Mouse (Mus musculus): ENCODE measurements around the gene Sertad4. TPM values are rescaled to one million over a fixed set of nuclear protein-coding genes. Genes with fewer than 3 reads are reported as not detected.

Gene Sertad4
- polyA plus RNA-seq, 1 experiment from 2014 or later = 27.8 TPM

- H3K27me3 ChIP-seq = no peaks in the 10 kb centered on the region
- ATAC-seq (ENCODE audit: low read depth) = no peak
Measured at GRCm38 (mm10) chr1:192825746-192826145, 29.8 kb downstream of the Sertad4 start.

DNA sequence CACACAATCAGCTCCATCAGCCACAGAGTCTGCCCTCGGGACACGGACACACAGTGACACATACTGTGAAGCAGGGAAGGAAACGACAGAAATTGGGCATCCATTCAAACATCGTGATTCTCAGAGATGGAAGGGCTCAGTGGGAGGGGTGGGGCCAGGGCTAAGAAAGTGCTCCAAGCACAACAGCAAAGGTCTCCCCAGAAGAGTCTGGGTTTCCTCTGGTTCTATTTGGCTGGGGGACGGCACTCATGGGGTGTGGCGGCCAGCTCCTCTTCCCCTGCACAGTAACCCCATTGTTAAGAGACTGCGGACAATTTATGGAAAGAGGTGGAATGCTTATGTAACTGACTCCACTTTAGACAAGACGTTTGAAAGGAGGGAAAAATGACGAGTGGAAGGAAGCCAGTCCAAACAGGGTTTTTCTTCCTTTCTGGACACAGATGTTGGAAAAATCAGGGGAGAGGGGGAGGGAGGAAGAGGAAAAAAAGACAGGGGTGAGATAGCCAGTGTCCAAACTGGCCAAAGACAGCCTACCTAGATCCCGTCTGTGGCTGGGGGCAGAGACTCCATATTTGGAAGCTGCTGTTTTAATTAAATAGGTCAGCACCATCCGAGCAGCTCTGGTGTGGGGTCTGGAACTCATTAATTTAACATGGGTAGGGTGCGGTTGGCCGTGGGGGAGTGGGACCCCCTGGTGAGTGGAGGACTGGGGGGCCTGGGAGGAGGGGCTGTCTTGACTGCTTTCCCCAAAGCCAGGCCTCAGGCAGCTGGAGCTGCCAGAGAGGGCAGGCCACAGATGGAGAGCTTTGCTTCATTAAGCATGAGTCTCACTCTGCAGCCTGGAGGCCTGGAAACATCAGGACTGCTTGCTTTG is 32.7 kb downstream of the Sertad4 start:
- WGBS = 20% methylated on average over 13 of the region's 13 CpGs
- peaks cover 19% of the 10 kb centered on the region for H3K4me1 ChIP-seq (replicated peaks)
- H3K4me3 ChIP-seq = no peak overlapping the region
- peak; percentile 82 for ATAC-seq (ENCODE audit: low read depth)
- H3K4me2 ChIP-seq = no peak overlapping the region
- no peaks in the 10 kb centered on the region for H3K27me3 ChIP-seq
- no peak overlapping the region for H3K9ac ChIP-seq
- no peaks in the 10 kb centered on the region; the same call in 1 of the 2 replicates for H3K9me3 ChIP-seq
- H3K27ac ChIP-seq (replicated peaks) = peak overlapping the region; percentile 86
- H3K36me3 ChIP-seq = no peaks in the 10 kb centered on the region

More at GRCm38 (mm10) chr1:192825746-192826145, 29.8 kb downstream of the Sertad4 start:
- Histone ChIP-seq H3K4me1 (replicated peaks) (peaks cover 27% of the 10 kb centered on the region), H3K27ac (replicated peaks) (no peak overlapping the region), H3K4me2 (no peak overlapping the region), H3K4me3 (no peak overlapping the region), H3K36me3 (no peaks in the 10 kb centered on the region), H3K9me3 (no peaks in the 10 kb centered on the region; the same call in 1 of the 2 replicates), H3K9ac (no peak overlapping the region)
- 25% methylated on average over 9 of the region's 9 CpGs for WGBS

DNA sequence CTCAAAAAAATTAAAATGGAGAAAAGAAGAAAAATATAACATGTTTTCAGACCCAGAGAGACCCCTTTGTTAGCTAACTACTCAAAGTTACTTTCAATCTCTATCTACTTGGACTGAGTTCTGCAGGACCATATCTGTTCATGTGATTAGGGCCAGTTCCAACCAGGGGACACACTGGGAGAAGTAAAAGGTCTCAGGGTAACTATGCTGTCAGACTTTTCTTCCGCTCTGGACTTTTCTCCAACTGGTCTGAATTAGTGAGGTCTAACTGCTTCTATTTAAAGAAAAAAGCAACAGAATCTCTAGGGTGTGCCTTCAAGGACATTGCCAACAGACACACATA is 33.3 kb downstream of the Sertad4 start:
- Histone ChIP-seq H3K27me3 (no peaks in the 10 kb centered on the region), H3K9me3 (no peaks in the 10 kb centered on the region; the same call in 1 of the 2 replicates), H3K4me2 (no peak overlapping the region), H3K9ac (no peak overlapping the region), H3K27ac (replicated peaks) (peak overlapping the region; percentile 86), H3K4me3 (no peak overlapping the region), H3K36me3 (no peaks in the 10 kb centered on the region), H3K4me1 (replicated peaks) (peaks cover 19% of the 10 kb centered on the region)
- 72% methylated on average over 1 of the region's 1 CpGs for WGBS
- no peak for ATAC-seq (ENCODE audit: low read depth)

- H3K9ac ChIP-seq = no peak overlapping the region
- 91% methylated on average over 5 of the region's 5 CpGs for WGBS
- H3K27me3 ChIP-seq = no peaks in the 10 kb centered on the region
Measured at GRCm38 (mm10) chr1:192818334-192818733, 37.2 kb downstream of the Sertad4 start.

GRCm38 (mm10) chr1:192815789-192816188 is 39.8 kb downstream of the Sertad4 start:
- no peaks in the 10 kb centered on the region for H3K9me3 ChIP-seq
- no peak overlapping the region for H3K9ac ChIP-seq
- H3K4me1 ChIP-seq (replicated peaks) = no peaks in the 10 kb centered on the region
- no peak overlapping the region for H3K4me2 ChIP-seq
- no peaks in the 10 kb centered on the region for H3K36me3 ChIP-seq
- ATAC-seq (ENCODE audit: low read depth) = no peak
- no peaks in the 10 kb centered on the region for H3K27me3 ChIP-seq
- no peak overlapping the region for H3K4me3 ChIP-seq
- 57% methylated on average over 2 of the region's 2 CpGs for WGBS
- H3K27ac ChIP-seq (replicated peaks) = no peak overlapping the region

More at GRCm38 (mm10) chr1:192818334-192818733, 37.2 kb downstream of the Sertad4 start:
- Histone ChIP-seq H3K36me3 (no peaks in the 10 kb centered on the region), H3K4me1 (replicated peaks) (peaks cover 11% of the 10 kb centered on the region), H3K9me3 (no peaks in the 10 kb centered on the region), H3K27ac (replicated peaks) (no peak overlapping the region), H3K4me3 (no peak overlapping the region), H3K4me2 (no peak overlapping the region)
- ATAC-seq (ENCODE audit: low read depth) = no peak

DNA sequence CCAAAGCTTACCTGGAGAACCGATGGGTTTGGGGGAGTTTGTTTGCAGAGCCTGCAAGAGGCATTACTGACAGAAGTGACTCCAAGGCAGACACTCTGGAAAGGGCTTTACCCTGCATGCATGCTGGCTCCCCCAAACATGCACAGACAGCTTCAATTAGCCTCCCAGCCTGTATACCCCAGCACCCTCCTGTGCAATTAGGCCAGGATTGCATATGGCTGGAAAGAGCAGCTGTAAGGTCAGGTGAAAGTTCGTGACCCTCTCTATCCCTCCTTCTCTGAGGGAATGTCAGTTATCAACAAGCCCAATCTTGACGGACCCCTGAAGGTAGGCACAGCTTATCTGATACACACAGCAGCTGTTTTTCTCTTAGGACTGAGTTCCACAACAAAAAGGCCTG is 40.9 kb downstream of the Sertad4 start:
- Histone ChIP-seq H3K9me3 (no peaks in the 10 kb centered on the region), H3K9ac (no peak overlapping the region), H3K4me3 (no peak overlapping the region), H3K36me3 (no peaks in the 10 kb centered on the region), H3K4me1 (replicated peaks) (no peaks in the 10 kb centered on the region), H3K27me3 (no peaks in the 10 kb centered on the region), H3K4me2 (no peak overlapping the region), H3K27ac (replicated peaks) (no peak overlapping the region)
- ATAC-seq (ENCODE audit: low read depth) = no peak
- 28% methylated on average over 3 of the region's 3 CpGs for WGBS

- Histone ChIP-seq H3K4me2 (no peak overlapping the region), H3K4me1 (replicated peaks) (no peaks in the 10 kb centered on the region), H3K9me3 (no peaks in the 10 kb centered on the region), H3K27ac (replicated peaks) (no peak overlapping the region), H3K4me3 (no peak overlapping the region), H3K36me3 (no peaks in the 10 kb centered on the region), H3K27me3 (no peaks in the 10 kb centered on the region), H3K9ac (no peak overlapping the region)
- ATAC-seq (ENCODE audit: low read depth) = no peak
- WGBS = 93% methylated on average over 9 of the region's 9 CpGs
Measured at GRCm38 (mm10) chr1:192812758-192813157, 42.8 kb downstream of the Sertad4 start.

DNA sequence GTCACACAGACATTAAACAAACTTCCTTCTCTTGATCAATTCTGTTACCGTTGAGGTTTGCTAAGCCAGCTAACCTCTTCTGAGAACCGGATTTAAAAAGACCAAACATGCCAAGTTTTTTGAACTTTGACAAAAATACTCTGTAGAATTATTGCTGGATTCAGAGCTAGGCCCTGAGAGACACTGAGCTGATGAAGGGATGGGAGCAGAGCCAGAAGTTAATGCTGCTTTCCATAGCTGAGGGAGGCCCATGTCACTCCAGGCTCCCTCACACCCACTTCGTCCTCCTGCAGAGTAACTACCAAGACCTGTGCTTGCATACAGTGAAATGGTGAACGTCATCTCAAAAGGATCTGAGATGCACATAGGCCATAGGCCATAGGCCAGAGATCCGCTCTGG is 43.3 kb downstream of the Sertad4 start:
- Histone ChIP-seq H3K9ac (no peak overlapping the region), H3K36me3 (no peaks in the 10 kb centered on the region), H3K4me1 (replicated peaks) (no peaks in the 10 kb centered on the region), H3K27me3 (no peaks in the 10 kb centered on the region), H3K4me2 (no peak overlapping the region), H3K4me3 (no peak overlapping the region), H3K27ac (replicated peaks) (no peak overlapping the region), H3K9me3 (no peaks in the 10 kb centered on the region)
- ATAC-seq (ENCODE audit: low read depth) = no peak
- 94% methylated on average over 5 of the region's 5 CpGs for WGBS

DNA sequence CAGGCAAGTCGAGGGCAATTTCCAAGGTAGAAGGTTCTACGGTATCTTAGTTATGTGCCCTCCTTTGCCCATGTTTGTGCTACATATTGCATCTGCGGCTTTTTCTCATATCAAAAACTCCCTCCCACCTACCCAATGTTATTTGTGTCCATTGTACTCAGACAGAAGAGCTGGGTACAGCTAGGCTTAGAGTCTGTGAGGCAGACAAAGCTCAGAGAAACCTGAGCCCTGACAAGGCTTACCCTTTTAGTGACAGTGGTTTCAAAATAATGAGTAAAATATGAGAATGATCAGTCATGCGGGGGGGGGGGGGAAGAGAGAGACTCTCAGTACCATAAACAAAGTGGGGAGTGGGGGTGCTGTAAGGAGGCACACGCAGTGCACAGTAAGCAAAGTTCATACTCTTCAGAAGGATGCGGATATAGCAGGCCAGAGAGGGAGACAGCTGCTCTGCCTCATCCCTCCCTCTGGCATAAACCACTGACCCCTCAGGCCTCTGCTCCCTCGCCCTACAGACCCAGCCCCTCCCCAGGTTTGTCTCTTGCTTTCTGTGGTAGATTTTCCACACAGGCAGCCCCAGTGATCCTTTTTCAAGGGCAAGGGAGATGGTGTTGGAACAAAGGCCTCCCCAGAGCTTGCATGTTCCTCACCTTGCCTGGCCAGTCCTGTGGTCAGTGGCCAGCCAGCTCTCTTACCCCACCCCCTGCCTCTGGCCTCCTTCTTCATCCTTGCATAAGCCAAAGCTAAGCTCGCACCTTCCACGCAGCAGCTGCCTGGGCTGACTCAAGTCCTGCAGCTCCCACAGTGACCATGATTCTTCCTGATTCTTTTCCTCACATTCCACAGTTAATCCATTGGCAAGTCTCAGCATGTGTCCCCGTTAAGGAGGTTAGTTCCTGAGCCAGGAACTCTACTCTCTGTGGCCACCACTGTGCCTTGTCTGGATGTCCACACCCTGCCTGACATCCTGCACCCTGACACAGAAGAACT is 49.1 kb downstream of the Sertad4 start:
- no peak for ATAC-seq (ENCODE audit: low read depth)
- H3K27ac ChIP-seq (replicated peaks) = no peak overlapping the region
- no peaks in the 10 kb centered on the region for H3K4me1 ChIP-seq (replicated peaks)
- no peak overlapping the region for H3K9ac ChIP-seq
- H3K9me3 ChIP-seq = no peaks in the 10 kb centered on the region
- H3K4me2 ChIP-seq = no peak overlapping the region
- no peaks in the 10 kb centered on the region for H3K27me3 ChIP-seq
- H3K36me3 ChIP-seq = no peaks in the 10 kb centered on the region
- no peak overlapping the region for H3K4me3 ChIP-seq
- WGBS = 59% methylated on average over 10 of the region's 10 CpGs

DNA sequence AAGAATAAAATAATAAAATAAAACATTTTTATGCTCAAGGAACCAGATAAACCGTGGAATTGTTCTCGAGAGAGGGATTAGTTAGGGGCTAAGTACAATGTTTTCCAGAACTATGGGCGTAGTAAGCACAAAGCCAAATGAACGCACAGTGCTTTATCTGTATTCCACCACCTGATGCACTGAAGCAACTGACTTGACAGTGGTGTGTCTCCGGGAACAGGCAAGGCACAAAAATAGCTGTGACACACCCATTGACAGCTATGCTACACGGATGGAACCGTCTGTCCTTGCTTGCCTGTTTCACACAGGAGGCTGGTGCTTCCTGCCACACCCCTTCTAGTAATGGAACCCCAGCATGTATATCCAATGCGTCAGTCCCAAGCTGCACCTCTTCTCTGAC is 55.2 kb downstream of the Sertad4 start:
- WGBS = 84% methylated on average over 8 of the region's 8 CpGs
- Histone ChIP-seq H3K4me3 (no peak overlapping the region), H3K4me1 (replicated peaks) (peaks cover 26% of the 10 kb centered on the region)

DNA sequence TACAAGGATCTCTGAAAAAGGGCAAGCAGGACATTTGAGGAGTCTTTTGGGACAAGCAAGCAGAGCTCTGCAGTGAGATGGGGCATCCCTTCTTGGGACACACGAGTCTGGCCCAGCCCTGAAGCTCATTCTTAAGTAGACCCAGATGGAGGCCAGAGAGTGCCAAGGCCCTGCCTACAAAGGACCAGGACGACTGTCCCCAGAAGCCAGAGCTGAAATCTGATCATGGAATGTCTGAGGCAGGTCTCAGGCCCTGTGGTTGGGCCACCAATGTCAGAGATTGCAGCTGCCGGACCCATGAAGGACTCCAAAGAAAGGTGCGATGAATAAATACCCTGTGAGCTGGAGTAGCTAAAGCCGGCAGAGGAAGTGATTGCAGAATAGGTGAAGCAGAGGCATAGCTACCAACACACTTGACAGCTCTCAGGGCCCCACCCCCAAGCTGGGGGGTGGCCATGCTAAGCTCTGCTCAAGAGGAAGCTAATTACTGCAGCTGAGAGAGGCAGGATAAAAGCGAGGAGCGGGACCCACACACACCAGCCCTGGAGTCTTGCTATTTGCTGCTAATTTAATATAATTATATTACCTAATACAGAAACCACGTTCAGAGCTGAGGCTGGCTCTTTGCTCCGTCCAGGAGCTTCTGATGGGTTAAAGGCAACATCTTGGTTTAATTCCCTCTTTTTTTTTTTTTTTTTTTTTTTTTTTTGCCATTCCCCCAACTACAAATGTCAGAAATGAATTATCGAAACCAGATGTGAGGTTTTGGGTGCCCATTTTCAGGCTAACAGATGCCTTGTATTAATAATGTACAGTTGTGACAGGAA is 56.2 kb downstream of the Sertad4 start:
- Histone ChIP-seq H3K9ac (no peak overlapping the region), H3K36me3 (no peaks in the 10 kb centered on the region), H3K4me1 (replicated peaks) (peaks cover 26% of the 10 kb centered on the region), H3K9me3 (no peaks in the 10 kb centered on the region), H3K27ac (replicated peaks) (peak overlapping the region; percentile 43; the same call in 1 of the 2 replicates), H3K4me2 (no peak overlapping the region), H3K27me3 (no peaks in the 10 kb centered on the region), H3K4me3 (no peak overlapping the region)
- WGBS = 37% methylated on average over 10 of the region's 10 CpGs
- no peak for ATAC-seq (ENCODE audit: low read depth)

More for the DNA sequence above, 55.2 kb downstream of the Sertad4 start:
- Histone ChIP-seq H3K27me3 (no peaks in the 10 kb centered on the region), H3K4me2 (no peak overlapping the region), H3K9me3 (no peaks in the 10 kb centered on the region), H3K36me3 (no peaks in the 10 kb centered on the region), H3K27ac (replicated peaks) (no peak overlapping the region), H3K9ac (no peak overlapping the region)
- no peak for ATAC-seq (ENCODE audit: low read depth)
